Mouse (Mus musculus) E14TG2a.4 (cell line): ENCODE results near the gene Nepn.

Experiments used
- CTCF ChIP-seq: conservative IDR thresholded peaks from 2 replicates; pipeline ENCODE4 v1.5.1; 2014; ENCODE audit warnings: low read length
- POU5F1 ChIP-seq: IDR thresholded peaks from 2 replicates; pipeline ENCODE4 v1.6.1; 2014; ENCODE audit warnings: low read length, borderline replicate concordance

GRCm38 (mm10) chr10:52374651-52375050, 14.1 kb upstream of the Nepn start:
- TF ChIP-seq CTCF: no peak
- no peak for TF ChIP-seq POU5F1
